Mouse (Mus musculus): ENCODE measurements around the gene Tgoln1. TPM values are rescaled to one million over a fixed set of nuclear protein-coding genes. Genes with fewer than 3 reads are reported as not detected.

Tgoln1 gene
- total and polyA plus RNA-seq, 2 experiments: 41.4 to 68.7 TPM

- Histone ChIP-seq H3K4me3 (ENCODE audit: insufficient read depth, low read depth, low read length) (no peak overlapping the region), H3K27me3 (ENCODE audit: control insufficient read depth, insufficient read depth, low read length) (no peaks in the 10 kb centered on the region), H3K9ac (ENCODE audit: low read depth, low read length) (no peak overlapping the region), H3K4me1 (ENCODE audit: control insufficient read depth, insufficient read depth, low read length) (peaks cover 16% of the 10 kb centered on the region), H3K36me3 (ENCODE audit: control insufficient read depth, insufficient read depth, low read length) (no peaks in the 10 kb centered on the region), H3K27ac (replicated peaks; ENCODE audit: insufficient read depth, low read depth, low read length) (no peak overlapping the region; the same call in 1 of the 2 replicates), H3K79me2 (ENCODE audit: control insufficient read depth, insufficient read depth, low read length) (no peaks in the 10 kb centered on the region)
- no peak for DNase-seq (ENCODE audit: extremely low read depth, low read depth, low spot score)
- TF ChIP-seq CTCF (IDR thresholded peaks at IDR 0.05; ENCODE audit: low read depth, low read length) (no peak), POLR2A (IDR thresholded peaks at IDR 0.05; ENCODE audit: extremely low read depth, insufficient read depth, low read length) (no peak)
- WGBS: 82% methylated on average over 14 of the region's 14 CpGs
These were observed 14.2 kb upstream of the Tgoln1 start for GRCm38 (mm10) chr6:72630961-72631360.

GRCm38 (mm10) chr6:72630370-72630769 lies 13.6 kb upstream of the Tgoln1 start:
- Histone ChIP-seq H3K27me3 (ENCODE audit: control insufficient read depth, insufficient read depth, low read length) (no peaks in the 10 kb centered on the region), H3K27ac (replicated peaks; ENCODE audit: insufficient read depth, low read depth, low read length) (peak overlapping the region; percentile 66), H3K9ac (ENCODE audit: low read depth, low read length) (no peak overlapping the region), H3K79me2 (ENCODE audit: control insufficient read depth, insufficient read depth, low read length) (no peaks in the 10 kb centered on the region), H3K4me1 (ENCODE audit: control insufficient read depth, insufficient read depth, low read length) (peaks cover 16% of the 10 kb centered on the region), H3K4me3 (ENCODE audit: insufficient read depth, low read depth, low read length) (no peak overlapping the region), H3K36me3 (ENCODE audit: control insufficient read depth, insufficient read depth, low read length) (no peaks in the 10 kb centered on the region)
- peak; percentile 99 for DNase-seq (ENCODE audit: extremely low read depth, low read depth, low spot score)
- 31% methylated on average over 2 of the region's 2 CpGs for WGBS
- TF ChIP-seq CTCF (IDR thresholded peaks at IDR 0.05; ENCODE audit: low read depth, low read length) (no peak), POLR2A (IDR thresholded peaks at IDR 0.05; ENCODE audit: extremely low read depth, insufficient read depth, low read length) (no peak)

- no peak for TF ChIP-seq POLR2A (IDR thresholded peaks at IDR 0.05; ENCODE audit: extremely low read depth, insufficient read depth, low read length)
- no peak for TF ChIP-seq CTCF (IDR thresholded peaks at IDR 0.05; ENCODE audit: low read depth, low read length)
- H3K27me3 ChIP-seq (ENCODE audit: control insufficient read depth, insufficient read depth, low read length): no peaks in the 10 kb centered on the region
- no peak overlapping the region for H3K27ac ChIP-seq (replicated peaks; ENCODE audit: insufficient read depth, low read depth, low read length)
- DNase-seq (ENCODE audit: extremely low read depth, low read depth, low spot score): peak; percentile 73
- 84% methylated on average over 16 of the region's 16 CpGs for WGBS
- no peak overlapping the region for H3K4me3 ChIP-seq (ENCODE audit: insufficient read depth, low read depth, low read length)
- H3K9ac ChIP-seq (ENCODE audit: low read depth, low read length): no peak overlapping the region
- no peaks in the 10 kb centered on the region for H3K36me3 ChIP-seq (ENCODE audit: control insufficient read depth, insufficient read depth, low read length)
- no peaks in the 10 kb centered on the region for H3K79me2 ChIP-seq (ENCODE audit: control insufficient read depth, insufficient read depth, low read length)
- H3K4me1 ChIP-seq (ENCODE audit: control insufficient read depth, insufficient read depth, low read length): peaks cover 26% of the 10 kb centered on the region
These were observed 10.5 kb upstream of the Tgoln1 start for GRCm38 (mm10) chr6:72627276-72627675.

- no peaks in the 10 kb centered on the region for H3K36me3 ChIP-seq (ENCODE audit: control insufficient read depth, insufficient read depth, low read length)
- no peaks in the 10 kb centered on the region for H3K79me2 ChIP-seq (ENCODE audit: control insufficient read depth, insufficient read depth, low read length)
- TF ChIP-seq POLR2A (IDR thresholded peaks at IDR 0.05; ENCODE audit: extremely low read depth, insufficient read depth, low read length) (no peak), CTCF (IDR thresholded peaks at IDR 0.05; ENCODE audit: low read depth, low read length) (no peak)
- no peak for DNase-seq (ENCODE audit: extremely low read depth, low read depth, low spot score)
- H3K27me3 ChIP-seq (ENCODE audit: control insufficient read depth, insufficient read depth, low read length): no peaks in the 10 kb centered on the region
- H3K4me1 ChIP-seq (ENCODE audit: control insufficient read depth, insufficient read depth, low read length): peaks cover 29% of the 10 kb centered on the region
- H3K4me3 ChIP-seq (ENCODE audit: insufficient read depth, low read depth, low read length): no peak overlapping the region
- H3K9ac ChIP-seq (ENCODE audit: low read depth, low read length): no peak overlapping the region
- peak overlapping the region; percentile 41 for H3K27ac ChIP-seq (replicated peaks; ENCODE audit: insufficient read depth, low read depth, low read length)
- 43% methylated on average over 7 of the region's 7 CpGs for WGBS
These were observed 9.6 kb upstream of the Tgoln1 start for GRCm38 (mm10) chr6:72626391-72626790.

- Histone ChIP-seq H3K4me3 (ENCODE audit: insufficient read depth, low read depth, low read length) (no peak overlapping the region), H3K36me3 (ENCODE audit: control insufficient read depth, insufficient read depth, low read length) (no peaks in the 10 kb centered on the region), H3K27me3 (ENCODE audit: control insufficient read depth, insufficient read depth, low read length) (no peaks in the 10 kb centered on the region), H3K4me1 (ENCODE audit: control insufficient read depth, insufficient read depth, low read length) (peaks cover 31% of the 10 kb centered on the region), H3K79me2 (ENCODE audit: control insufficient read depth, insufficient read depth, low read length) (no peaks in the 10 kb centered on the region), H3K9ac (ENCODE audit: low read depth, low read length) (no peak overlapping the region), H3K27ac (replicated peaks; ENCODE audit: insufficient read depth, low read depth, low read length) (peak overlapping the region; percentile 68)
- WGBS: 63% methylated on average over 8 of the region's 8 CpGs
- no peak for TF ChIP-seq CTCF (IDR thresholded peaks at IDR 0.05; ENCODE audit: low read depth, low read length)
- no peak for TF ChIP-seq POLR2A (IDR thresholded peaks at IDR 0.05; ENCODE audit: extremely low read depth, insufficient read depth, low read length)
- DNase-seq (ENCODE audit: extremely low read depth, low read depth, low spot score): peak; percentile 96
These were observed 7.0 kb upstream of the Tgoln1 start for GRCm38 (mm10) chr6:72623661-72624402.

- H3K9ac ChIP-seq (ENCODE audit: low read depth, low read length): no peak overlapping the region
- TF ChIP-seq POLR2A (IDR thresholded peaks at IDR 0.05; ENCODE audit: extremely low read depth, insufficient read depth, low read length) (no peak), CTCF (IDR thresholded peaks at IDR 0.05; ENCODE audit: low read depth, low read length) (no peak)
- H3K36me3 ChIP-seq (ENCODE audit: control insufficient read depth, insufficient read depth, low read length): no peaks in the 10 kb centered on the region
- peaks cover 35% of the 10 kb centered on the region for H3K4me1 ChIP-seq (ENCODE audit: control insufficient read depth, insufficient read depth, low read length)
- peak; percentile 88 for DNase-seq (ENCODE audit: extremely low read depth, low read depth, low spot score)
- H3K79me2 ChIP-seq (ENCODE audit: control insufficient read depth, insufficient read depth, low read length): no peaks in the 10 kb centered on the region
- no peaks in the 10 kb centered on the region for H3K27me3 ChIP-seq (ENCODE audit: control insufficient read depth, insufficient read depth, low read length)
- 20% methylated on average over 3 of the region's 3 CpGs for WGBS
- no peak overlapping the region for H3K27ac ChIP-seq (replicated peaks; ENCODE audit: insufficient read depth, low read depth, low read length)
- H3K4me3 ChIP-seq (ENCODE audit: insufficient read depth, low read depth, low read length): no peak overlapping the region
These were observed 6.1 kb upstream of the Tgoln1 start for GRCm38 (mm10) chr6:72622917-72623316.
